Mouse (Mus musculus): Measurements from ENCODE around the gene Rint1.

GRCm38 (mm10) chr5:23844531-23844841 is 57.0 kb downstream of the Rint1 start:
- TF ChIP-seq MAX (IDR thresholded peaks at IDR 0.05; ENCODE audit: low read depth): no peak
- TF ChIP-seq USF1 (IDR thresholded peaks at IDR 0.05; ENCODE audit: low read depth): no peak
- TF ChIP-seq POLR2A (IDR thresholded peaks at IDR 0.05; ENCODE audit: insufficient read length, low read depth): no peak
- no peak for TF ChIP-seq TCF12 (IDR thresholded peaks at IDR 0.05; ENCODE audit: insufficient read depth, poor library complexity, severe bottlenecking)
- no peak for TF ChIP-seq E2F4 (IDR thresholded peaks at IDR 0.05; ENCODE audit: insufficient read depth)
- no peak for TF ChIP-seq POLR2AphosphoS2 (IDR thresholded peaks at IDR 0.05; ENCODE audit: insufficient read length, low read depth)
- TF ChIP-seq MYOD1 (IDR thresholded peaks at IDR 0.05; ENCODE audit: control insufficient read depth in 1 of 3, insufficient read length in 2 of 3, low read depth in 2 of 3): no peak

All from myocyte (in vitro differentiated cells).